Mouse (Mus musculus) kidney, postnatal 4 days (tissue): ENCODE results near the gene Hoxb9.
A peak's percentile ranks its signal among the peaks of the same experiment; 100 is the strongest.

ENCODE experiments used
- DNase-seq, 2 experiments: peaks; one replicate each; pipeline ENCODE4 v3.0.0; 2021; ENCODE audit warnings: mixed read lengths in 2 of 2

The Hoxb9 gene

DNA sequence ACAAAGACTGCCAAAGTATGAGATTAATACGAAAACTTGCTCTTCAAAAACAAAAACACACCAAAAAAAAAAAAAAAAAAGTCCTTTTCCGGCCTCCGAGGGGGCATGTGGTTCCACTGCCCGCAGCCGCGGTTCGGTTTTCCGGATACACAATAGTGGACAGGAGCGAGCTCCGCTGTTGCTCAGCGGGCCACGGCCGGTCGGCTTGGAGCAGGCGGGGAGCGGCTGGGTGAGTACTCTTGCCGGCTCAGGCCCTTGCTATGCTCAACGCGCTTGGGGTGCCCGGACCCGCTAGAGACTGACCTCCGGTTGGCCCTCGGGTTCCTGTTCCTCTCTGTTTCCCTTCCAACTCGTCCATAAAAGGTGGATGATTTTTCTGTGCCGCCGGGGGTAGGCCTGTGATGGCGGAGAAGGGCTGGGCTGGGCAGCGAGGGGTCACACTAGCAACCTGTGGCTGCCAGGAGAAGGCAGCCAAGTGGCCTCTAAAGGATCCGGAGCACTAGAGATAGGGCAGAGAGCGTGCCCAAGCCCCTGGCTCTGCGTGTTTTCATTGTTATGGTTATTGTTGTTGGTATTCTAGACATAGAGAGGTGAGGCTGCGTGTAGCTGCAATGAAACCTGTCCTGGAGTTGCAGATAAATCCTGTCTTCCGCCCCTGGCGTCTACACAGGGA is 43.5 kb downstream of the Hoxb9 start:
- DNase-seq: peak; percentile 73 to 82

DNA sequence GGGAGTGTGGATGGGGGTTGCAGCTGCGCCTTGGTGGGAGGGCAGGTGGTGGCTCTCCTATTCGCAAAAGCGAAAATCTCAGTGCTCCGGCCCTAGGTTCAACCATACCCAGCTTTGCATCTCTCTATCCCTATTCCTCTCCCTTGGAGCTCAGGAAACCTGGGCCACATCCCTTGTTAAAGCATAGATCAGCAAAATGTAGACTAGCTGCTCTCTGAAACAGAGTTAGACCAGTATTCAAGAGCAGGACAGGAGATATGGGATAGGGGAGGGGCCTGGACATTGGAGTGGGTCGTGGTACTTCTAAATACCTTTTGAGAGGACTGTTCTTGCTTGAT is 44.1 kb downstream of the Hoxb9 start:
- DNase-seq: peak in 1 of 2 experiments; percentile 64

DNA sequence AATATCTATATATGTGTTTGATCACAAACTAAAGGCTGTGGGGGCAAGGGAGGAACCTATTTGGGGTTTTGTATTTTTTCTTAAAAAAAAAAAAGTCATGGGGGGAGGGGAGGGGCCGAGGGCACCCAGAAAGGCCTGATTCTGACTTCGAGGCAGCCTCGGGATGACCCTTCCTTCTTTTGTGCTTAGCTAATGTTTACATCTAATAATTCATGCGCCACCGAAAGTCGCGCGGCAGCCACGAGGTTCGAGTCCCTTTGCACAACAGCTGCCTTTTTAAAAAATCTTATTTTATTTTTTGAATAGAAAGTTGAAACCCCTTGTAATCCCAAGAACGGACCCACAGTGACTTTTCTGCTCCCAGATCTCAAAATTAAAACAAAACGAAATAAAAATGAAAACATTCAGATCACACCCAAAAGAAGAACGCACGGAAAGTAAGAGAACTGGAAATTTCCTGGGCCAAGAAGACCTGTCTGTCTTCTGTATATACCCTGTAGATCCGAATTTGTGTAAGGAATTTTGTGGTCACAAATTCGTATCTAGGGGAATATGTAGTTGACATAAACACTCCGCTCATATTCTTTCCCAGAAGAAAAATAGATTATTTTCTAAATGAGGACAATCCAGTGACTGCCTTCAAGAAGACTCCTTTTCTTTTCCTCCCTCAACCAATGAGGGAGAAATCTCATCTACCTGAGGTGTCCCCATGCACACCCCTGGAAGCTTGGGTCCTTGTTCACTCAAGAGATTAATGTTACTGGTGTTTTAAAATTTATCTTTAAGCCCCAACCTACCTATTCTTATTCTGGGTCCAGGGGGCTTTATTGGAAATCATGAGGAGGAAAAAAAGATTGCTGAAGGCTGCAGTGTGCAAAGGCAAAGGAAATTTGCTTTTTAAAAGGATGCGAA is 45.7 kb downstream of the Hoxb9 start:
- DNase-seq: peak in 1 of 2 experiments; percentile 58

DNA sequence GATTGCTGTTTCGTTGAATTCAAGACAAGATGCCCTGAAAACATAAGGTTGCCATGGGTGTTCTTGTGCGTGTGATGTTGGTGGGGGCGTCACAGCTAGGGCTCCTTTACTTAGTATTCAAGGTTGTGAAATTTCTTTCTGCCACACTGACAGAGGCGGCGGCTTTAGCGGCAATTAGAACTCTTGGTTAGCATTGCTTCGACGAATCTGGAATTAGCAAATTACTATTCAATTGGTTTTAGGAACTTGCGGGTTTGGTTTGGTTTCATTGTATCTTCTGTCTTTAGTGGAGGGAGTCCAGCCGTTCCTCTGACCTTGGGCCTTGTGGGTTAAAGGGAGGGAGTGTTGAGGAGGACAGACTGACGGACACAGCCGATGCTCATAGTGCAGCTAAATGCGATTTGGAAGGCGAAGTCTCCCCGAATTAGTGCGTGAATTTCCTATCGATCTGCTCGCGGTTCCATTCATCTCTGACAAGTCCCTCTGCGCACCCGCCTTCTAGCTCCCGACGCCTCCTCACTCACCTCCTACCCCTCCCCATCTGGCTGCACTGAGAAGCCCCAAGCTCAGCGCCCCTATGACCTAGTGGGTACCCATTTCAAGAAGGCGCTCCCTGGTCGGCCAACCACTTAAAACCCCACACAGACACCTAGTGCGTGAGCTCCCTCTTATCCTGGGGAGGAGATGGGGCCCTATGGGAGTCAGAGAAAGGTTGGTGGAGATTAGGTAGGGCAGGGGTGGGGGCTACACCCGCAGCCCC is 46.5 kb downstream of the Hoxb9 start, which contains the start of gene Hoxb4:
Hoxb4 (plus strand) TSS at position 660 of the 760 bp plus-strand sequence.
- peak in 1 of 2 experiments; percentile 60 for DNase-seq

DNA sequence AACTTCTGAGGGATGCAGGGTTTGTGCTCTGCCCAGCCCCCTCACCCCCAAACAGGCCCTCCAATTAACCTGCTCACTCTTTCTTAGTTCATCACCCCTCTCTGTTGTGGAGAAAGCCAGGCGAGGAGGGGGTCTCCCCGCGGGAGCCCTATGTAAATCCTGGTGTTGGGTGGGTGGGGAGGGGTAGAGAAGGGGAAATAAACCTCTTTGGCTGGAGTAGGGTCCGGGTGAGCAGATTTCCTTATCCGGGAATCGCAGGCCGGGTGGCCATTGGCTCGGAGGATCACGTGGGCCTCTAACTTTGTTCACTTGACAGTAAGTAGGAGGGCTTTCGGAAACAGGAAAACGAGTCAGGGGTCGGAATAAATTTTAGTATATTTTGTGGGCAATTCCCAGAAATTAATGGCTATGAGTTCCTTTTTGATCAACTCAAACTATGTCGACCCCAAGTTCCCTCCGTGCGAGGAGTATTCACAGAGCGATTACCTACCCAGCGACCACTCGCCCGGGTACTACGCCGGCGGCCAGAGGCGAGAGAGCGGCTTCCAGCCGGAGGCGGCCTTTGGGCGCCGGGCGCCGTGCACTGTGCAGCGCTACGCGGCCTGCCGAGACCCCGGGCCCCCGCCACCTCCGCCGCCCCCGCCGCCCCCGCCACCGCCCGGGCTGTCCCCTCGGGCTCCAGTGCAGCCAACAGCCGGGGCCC is 47.3 kb downstream of the Hoxb9 start:
- peak; percentile 84 to 92 for DNase-seq

DNA sequence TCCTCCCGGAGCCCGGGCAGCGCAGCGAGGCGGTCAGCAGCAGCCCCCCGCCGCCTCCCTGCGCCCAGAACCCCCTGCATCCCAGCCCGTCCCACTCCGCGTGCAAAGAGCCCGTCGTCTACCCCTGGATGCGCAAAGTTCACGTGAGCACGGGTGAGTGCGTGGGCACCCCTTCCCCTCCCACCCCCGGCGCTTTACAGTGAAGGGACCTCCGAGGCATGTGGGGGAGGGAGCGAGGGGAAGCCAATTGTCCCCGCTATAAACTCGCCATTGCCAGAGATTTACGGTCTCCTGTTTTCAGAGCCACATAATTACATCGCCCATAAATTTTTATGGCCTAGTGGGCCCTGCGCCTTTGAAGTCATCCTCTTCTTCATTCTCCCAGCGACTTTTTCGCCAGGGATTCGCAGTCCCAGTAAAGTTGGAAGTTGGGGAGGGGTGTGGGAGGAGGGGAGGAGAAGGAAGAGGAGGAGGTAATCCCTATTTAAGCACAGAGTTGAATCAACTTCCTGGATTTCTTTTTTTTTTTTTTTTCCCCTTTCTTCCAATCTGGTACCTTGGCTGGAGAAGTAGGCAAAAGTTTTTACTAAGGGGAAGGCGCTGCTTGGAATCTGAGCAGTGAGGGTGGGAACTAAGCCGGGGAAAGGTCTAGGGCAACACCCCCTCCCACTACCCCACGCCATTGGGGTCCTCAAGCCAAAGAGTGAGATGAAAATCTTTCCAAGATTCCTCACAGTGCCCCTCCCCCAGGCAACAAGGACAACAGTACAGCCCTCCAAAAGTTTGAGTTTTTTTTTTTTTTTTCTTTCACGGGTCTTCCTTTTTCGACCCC is 48.0 kb downstream of the Hoxb9 start:
- peak; percentile 82 to 90 for DNase-seq

DNA sequence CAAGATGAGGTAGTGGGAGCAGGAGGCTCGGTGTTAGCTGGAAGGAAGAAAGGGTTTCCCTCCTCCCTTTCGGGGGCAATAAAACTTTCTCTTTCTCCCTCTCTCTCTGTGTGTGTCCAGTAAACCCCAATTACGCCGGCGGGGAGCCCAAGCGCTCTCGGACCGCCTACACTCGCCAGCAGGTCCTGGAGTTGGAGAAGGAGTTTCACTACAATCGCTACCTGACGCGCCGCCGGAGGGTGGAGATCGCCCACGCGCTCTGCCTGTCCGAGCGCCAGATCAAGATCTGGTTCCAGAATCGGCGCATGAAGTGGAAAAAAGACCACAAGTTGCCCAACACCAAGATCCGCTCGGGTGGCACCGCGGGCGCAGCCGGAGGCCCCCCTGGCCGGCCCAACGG is 48.7 kb downstream of the Hoxb9 start:
- DNase-seq: peak; percentile 73 to 85

DNA sequence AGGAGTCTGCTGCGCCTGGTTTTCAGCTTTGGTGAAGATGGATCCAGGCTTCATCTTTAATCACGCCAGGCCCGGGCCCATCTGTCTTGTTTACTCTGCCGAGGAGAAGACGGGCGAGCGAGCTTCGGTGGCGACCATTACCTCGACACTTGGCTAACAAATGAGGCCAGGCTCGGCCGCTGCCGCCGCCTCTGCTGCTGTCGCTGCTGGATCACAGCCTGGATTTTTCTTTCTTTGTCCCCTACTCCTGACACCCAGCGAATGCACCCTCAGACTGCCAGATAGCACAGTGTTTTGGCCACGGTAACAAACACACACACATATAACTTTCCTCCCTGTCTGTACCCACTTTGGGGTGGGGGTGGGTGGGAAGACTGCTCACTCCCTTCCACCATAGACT is 49.4 kb downstream of the Hoxb9 start:
- DNase-seq: peak in 1 of 2 experiments; percentile 69

DNA sequence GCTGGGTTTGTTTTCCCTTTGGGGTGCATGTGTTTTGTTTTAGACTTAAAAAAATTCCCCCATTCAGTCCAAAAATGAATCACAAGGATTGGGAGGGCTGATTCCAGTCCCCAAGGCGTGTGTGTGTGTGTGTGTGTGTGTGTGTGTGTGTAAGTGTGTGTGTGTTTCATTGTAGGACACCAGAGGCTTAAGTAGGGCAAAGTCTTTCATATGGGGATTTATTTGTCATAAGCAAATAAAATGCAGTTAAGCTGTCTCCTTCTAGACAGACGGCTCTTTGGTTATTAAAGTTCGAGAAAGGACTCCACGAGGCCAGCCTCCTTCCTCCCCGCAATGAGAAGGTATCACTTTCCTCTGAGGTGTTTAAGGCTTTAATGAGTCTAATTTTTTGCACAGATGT is 50.6 kb downstream of the Hoxb9 start:
- peak in 1 of 2 experiments; percentile 53 for DNase-seq

DNA sequence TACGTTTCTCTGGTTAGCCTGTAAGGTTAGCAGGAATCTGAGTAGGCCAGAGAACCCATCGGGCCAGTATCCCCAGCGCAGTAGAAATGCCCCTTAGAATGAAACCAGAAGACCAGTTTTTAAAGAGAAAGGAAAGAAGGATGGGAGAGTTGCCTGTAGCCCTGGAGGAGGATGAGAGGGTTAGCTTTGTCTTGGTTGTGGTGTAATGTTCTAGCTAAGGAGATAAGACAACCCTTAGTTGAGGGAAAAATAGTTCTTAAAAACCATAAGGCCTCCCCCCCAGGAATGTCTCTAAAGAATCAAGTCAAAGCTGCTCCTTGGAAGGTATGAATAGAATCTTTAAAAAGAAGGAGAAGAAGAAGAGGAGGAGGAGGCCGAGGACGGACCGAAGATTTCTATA is 51.5 kb downstream of the Hoxb9 start:
- no peak for DNase-seq

DNA sequence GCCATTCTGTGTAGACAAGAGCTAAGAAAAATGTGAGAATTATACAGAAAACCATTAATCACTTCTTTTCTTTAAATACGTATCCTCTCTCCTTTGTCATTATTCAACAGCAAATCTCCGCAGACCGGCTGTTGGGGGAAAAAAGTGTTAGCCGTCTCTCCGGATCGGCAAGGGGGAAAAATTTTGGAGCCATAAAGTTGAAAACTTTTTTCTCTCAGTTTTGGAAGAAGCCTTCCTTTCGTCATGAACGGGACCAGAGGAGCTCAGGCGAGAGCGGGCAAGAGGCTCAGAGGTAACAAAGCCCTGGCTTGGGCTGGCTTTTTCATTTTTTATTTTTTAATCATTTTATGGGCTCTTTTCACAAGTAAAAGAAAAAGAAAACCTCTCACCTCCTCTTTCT is 51.9 kb downstream of the Hoxb9 start, which contains the start of gene Hoxb3:
Hoxb3 (plus strand) TSS at position 173 of the 400 bp plus-strand sequence.
- no peak for DNase-seq

DNA sequence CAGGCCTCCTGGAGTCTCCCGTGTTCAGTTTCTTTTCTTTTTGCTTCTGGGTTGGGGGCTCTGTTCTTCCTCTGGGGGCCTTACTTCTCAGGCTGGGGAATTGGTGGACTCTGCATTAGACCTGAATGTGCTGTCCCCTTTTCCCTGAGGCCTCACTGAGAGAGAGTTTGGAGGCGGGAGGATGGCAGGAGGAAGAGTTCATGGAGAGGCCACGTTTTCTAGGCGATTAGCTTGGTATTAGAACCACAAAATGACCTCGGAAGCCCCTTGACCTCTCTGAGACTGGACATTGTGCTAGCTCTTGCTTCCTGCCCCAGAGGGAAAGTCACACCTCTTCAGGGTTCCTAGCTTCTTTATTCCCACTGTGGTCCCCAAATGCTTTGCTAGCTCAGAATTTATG is 52.9 kb downstream of the Hoxb9 start:
- DNase-seq: peak in 1 of 2 experiments; percentile 53

DNA sequence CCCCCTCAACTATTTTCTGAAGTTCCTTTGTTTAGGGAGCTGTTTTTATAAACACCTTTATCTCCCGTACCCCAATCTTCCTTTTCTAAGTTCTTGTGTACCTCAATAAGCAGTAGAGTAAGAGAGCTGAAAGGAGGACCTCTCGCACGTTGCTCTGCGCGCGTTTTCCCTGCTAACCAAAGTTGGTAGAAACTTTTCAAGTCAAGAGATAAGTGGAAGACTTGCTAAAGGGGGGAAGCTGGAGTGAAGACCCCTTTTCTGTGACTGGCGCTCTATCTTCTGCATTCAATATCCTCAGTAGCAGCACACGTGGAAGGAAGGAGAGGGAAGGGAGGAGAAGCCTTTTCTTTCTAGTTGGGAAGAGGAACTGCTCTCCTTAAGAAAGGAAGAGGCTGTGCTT is 53.7 kb downstream of the Hoxb9 start:
- DNase-seq: no peak

DNA sequence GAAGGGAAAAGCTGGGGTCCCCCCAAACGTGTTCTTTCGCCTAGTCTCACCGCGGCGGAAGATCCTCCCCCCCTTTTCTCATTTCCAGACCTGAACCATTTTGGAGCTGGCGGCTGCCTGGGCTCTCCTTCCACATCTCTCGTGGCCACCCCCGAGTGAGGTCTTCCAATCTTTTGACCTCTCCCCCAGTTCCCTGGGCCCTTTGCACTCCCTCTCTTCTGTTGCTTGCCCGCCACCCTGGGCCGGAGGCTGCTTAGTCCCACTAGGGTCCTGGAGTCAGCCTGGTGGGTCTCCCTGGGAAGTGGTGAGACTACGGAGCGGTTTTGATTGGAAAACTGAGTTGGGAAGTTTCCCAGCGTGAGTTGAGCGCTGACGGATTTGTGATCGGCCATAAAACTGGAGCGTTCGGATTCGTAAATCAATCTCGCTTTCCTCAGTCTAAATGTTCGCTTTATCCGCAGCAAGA is 54.5 kb downstream of the Hoxb9 start:
- DNase-seq: peak; percentile 66 to 78
